Mouse (Mus musculus) bone marrow, adult 2 months (tissue): Measurements from ENCODE around the gene Nectin4.

Experiments used
- CTCF ChIP-seq: fragments of 200-500 bp; IDR thresholded peaks from 2 replicates; pipeline ENCODE4 v1.5.1; 2011; ENCODE audit warnings: low read length, control low read depth; ENCODE audit not compliant: control insufficient read depth, insufficient read depth
- POLR2A ChIP-seq: fragments of 200-500 bp; IDR thresholded peaks from 2 replicates; pipeline ENCODE4 v1.6.1; 2011; ENCODE audit warnings: low read depth, mild to moderate bottlenecking, control low read depth, low read length, borderline replicate concordance; ENCODE audit not compliant: control insufficient read depth

GRCm38 (mm10) chr1:171432158-171432557 is 62.3 kb downstream of the Nectin4 start:
- no peak for TF ChIP-seq CTCF
- no peak for TF ChIP-seq POLR2A
